Mouse (Mus musculus) testis, adult 2 months (tissue): ENCODE results near the gene Hk3.

Experiments used
- CTCF ChIP-seq: fragments of 200-500 bp; IDR thresholded peaks from 2 replicates; pipeline ENCODE4 v1.5.1; 2012; ENCODE audit warnings: low read depth, mild to moderate bottlenecking, inconsistent platforms, low read length, moderate library complexity; ENCODE audit not compliant: control insufficient read depth, insufficient read depth, insufficient replicate concordance
- POLR2A ChIP-seq: fragments of 200-500 bp; IDR thresholded peaks from 2 replicates; pipeline ENCODE4 v1.6.1; 2012; ENCODE audit warnings: low read depth, mild to moderate bottlenecking, inconsistent platforms, low read length, moderate library complexity; ENCODE audit not compliant: control insufficient read depth

- no peak for TF ChIP-seq CTCF
- TF ChIP-seq POLR2A, result no peak
These were observed 18.8 kb upstream of the Hk3 start for GRCm38 (mm10) chr13:55040016-55040415.
